Mouse (Mus musculus) testis, postnatal 10 days (tissue): ENCODE results near the gene Gm20388.

Experiments used
- DNase-seq: peaks from one replicate; pipeline ENCODE4 v3.0.0; 2021; ENCODE audit warnings: low spot score

Gene Gm20388

GRCm38 (mm10) chr8:122810376-122810775 lies 2899.7 kb downstream of the Gm20388 start:
- no peak for DNase-seq

- no peak for DNase-seq
Observed at GRCm38 (mm10) chr8:122811870-122812494, 2901.3 kb downstream of the Gm20388 start.

GRCm38 (mm10) chr8:122812610-122813250 lies 2902.1 kb downstream of the Gm20388 start:
- no peak for DNase-seq

- DNase-seq: no peak
Observed at GRCm38 (mm10) chr8:122814608-122815007, 2904.0 kb downstream of the Gm20388 start.

GRCm38 (mm10) chr8:122816965-122817364 lies 2906.3 kb downstream of the Gm20388 start:
- DNase-seq: no peak

GRCm38 (mm10) chr8:122817724-122818496 lies 2907.3 kb downstream of the Gm20388 start:
- DNase-seq: no peak

GRCm38 (mm10) chr8:122819776-122820175 lies 2909.1 kb downstream of the Gm20388 start:
- DNase-seq: no peak

GRCm38 (mm10) chr8:122824571-122824970 lies 2913.9 kb downstream of the Gm20388 start:
- DNase-seq: no peak

- no peak for DNase-seq
Observed at GRCm38 (mm10) chr8:122824986-122825385, 2914.3 kb downstream of the Gm20388 start.

GRCm38 (mm10) chr8:122825408-122825807 lies 2914.8 kb downstream of the Gm20388 start:
- no peak for DNase-seq

- DNase-seq: no peak
Observed at GRCm38 (mm10) chr8:122829396-122829795, 2918.8 kb downstream of the Gm20388 start.

- peak; percentile 96 for DNase-seq
Observed at GRCm38 (mm10) chr8:122830349-122831061, 2919.9 kb downstream of the Gm20388 start.

- DNase-seq: no peak
Observed at GRCm38 (mm10) chr8:122834416-122834815, 2923.8 kb downstream of the Gm20388 start.

- DNase-seq: peak; percentile 86
Observed at GRCm38 (mm10) chr8:122834971-122835370, 2924.3 kb downstream of the Gm20388 start.

GRCm38 (mm10) chr8:122836199-122836598 lies 2925.6 kb downstream of the Gm20388 start:
- DNase-seq: no peak

GRCm38 (mm10) chr8:122836696-122837095 lies 2926.1 kb downstream of the Gm20388 start:
- DNase-seq: no peak

GRCm38 (mm10) chr8:122844161-122844560 lies 2933.5 kb downstream of the Gm20388 start:
- no peak for DNase-seq

GRCm38 (mm10) chr8:122845662-122846061 lies 2935.0 kb downstream of the Gm20388 start:
- peak; percentile 80 for DNase-seq

GRCm38 (mm10) chr8:122847829-122848561 lies 2937.4 kb downstream of the Gm20388 start, which contains the start of gene Cdh15:
Cdh15 (plus strand) TSS chr8:122847966.
- peak; percentile 72 for DNase-seq

- DNase-seq: no peak
Observed at GRCm38 (mm10) chr8:122849152-122849910, 2938.7 kb downstream of the Gm20388 start.
